Mouse (Mus musculus): ENCODE data around the gene Blvra. TPM values are rescaled to one million over a fixed set of nuclear protein-coding genes. Genes with fewer than 3 reads are reported as not detected.

The Blvra gene
- total and polyA plus RNA-seq, 3 experiments = 9.0 to 20.0 (median 16.3) TPM

GRCm38 (mm10) chr2:127137838-127138420 is 67.5 kb downstream of the Blvra start:
- H3K4me1 ChIP-seq (ENCODE audit: control insufficient read depth, insufficient read depth, low read length) = peaks cover 13% of the 10 kb centered on the region
- intact Hi-C loops (cut with DNase I) = no loop called here
- H3K27me3 ChIP-seq (ENCODE audit: control insufficient read depth, insufficient read depth, low read length) = no peaks in the 10 kb centered on the region
- peaks cover 8% of the 10 kb centered on the region for H3K36me3 ChIP-seq (ENCODE audit: control insufficient read depth, insufficient read depth, low read length)
- H3K9ac ChIP-seq (ENCODE audit: low read depth, low read length) = no peak overlapping the region
- 68% methylated on average over 10 of the region's 10 CpGs for WGBS
- H3K79me2 ChIP-seq (replicated peaks; ENCODE audit: control insufficient read depth, insufficient read depth, low read length) = no peaks in the 10 kb centered on the region
- TF ChIP-seq POLR2A (IDR thresholded peaks at IDR 0.05; ENCODE audit: insufficient read depth, low read depth, low read length) (no peak), CTCF (IDR thresholded peaks at IDR 0.05) (peak; percentile 33; the same call in 1 of the 2 replicates), EP300 (IDR thresholded peaks at IDR 0.05; ENCODE audit: insufficient read depth, low read depth, low read length) (no peak)
- H3K4me3 ChIP-seq = no peak overlapping the region
- DNase-seq = no peak
- H3K27ac ChIP-seq = peak overlapping the region; percentile 79

- WGBS = 67% methylated on average over 4 of the region's 4 CpGs
- H3K4me3 ChIP-seq = no peak overlapping the region
- H3K4me1 ChIP-seq (ENCODE audit: control insufficient read depth, insufficient read depth, low read length) = peaks cover 14% of the 10 kb centered on the region
- intact Hi-C loops (cut with DNase I) = no loop called here
- H3K9ac ChIP-seq (ENCODE audit: low read depth, low read length) = no peak overlapping the region
- H3K27ac ChIP-seq = peak overlapping the region; percentile 79
- no peaks in the 10 kb centered on the region for H3K79me2 ChIP-seq (replicated peaks; ENCODE audit: control insufficient read depth, insufficient read depth, low read length)
- DNase-seq = no peak
- TF ChIP-seq POLR2A (IDR thresholded peaks at IDR 0.05; ENCODE audit: insufficient read depth, low read depth, low read length) = no peak
- TF ChIP-seq EP300 (IDR thresholded peaks at IDR 0.05; ENCODE audit: insufficient read depth, low read depth, low read length) = no peak
- TF ChIP-seq CTCF (IDR thresholded peaks at IDR 0.05) = no peak
- no peaks in the 10 kb centered on the region for H3K27me3 ChIP-seq (ENCODE audit: control insufficient read depth, insufficient read depth, low read length)
- H3K36me3 ChIP-seq (ENCODE audit: control insufficient read depth, insufficient read depth, low read length) = peaks cover 8% of the 10 kb centered on the region
These were observed 68.0 kb downstream of the Blvra start for GRCm38 (mm10) chr2:127138449-127138848.

DNA sequence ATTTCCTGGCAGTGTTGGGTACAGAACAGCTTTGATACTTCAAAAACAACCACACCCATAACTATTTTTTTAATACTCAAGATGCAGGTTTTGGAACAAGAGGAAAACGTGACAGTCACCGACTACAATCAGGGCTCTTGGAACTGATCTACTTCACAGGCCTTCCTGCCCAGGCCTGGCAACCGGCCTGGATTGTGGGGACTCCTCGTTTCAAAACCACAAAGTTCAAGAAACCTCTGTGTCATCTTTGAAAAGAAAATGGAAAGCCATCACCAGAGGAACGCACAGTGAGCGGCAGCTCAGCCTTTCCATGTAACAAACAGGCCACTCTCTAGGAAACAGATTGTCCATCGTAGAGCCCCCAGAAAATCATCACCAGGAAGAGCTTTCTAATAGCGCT is 68.6 kb downstream of the Blvra start:
- Histone ChIP-seq H3K27me3 (ENCODE audit: control insufficient read depth, insufficient read depth, low read length) (no peaks in the 10 kb centered on the region), H3K27ac (peak overlapping the region; percentile 79), H3K4me1 (ENCODE audit: control insufficient read depth, insufficient read depth, low read length) (peaks cover 15% of the 10 kb centered on the region), H3K9ac (ENCODE audit: low read depth, low read length) (no peak overlapping the region), H3K79me2 (replicated peaks; ENCODE audit: control insufficient read depth, insufficient read depth, low read length) (no peaks in the 10 kb centered on the region), H3K4me3 (no peak overlapping the region), H3K36me3 (ENCODE audit: control insufficient read depth, insufficient read depth, low read length) (peaks cover 8% of the 10 kb centered on the region)
- TF ChIP-seq POLR2A (IDR thresholded peaks at IDR 0.05; ENCODE audit: insufficient read depth, low read depth, low read length) (peak; percentile 38; the same call in 1 of the 2 replicates), EP300 (IDR thresholded peaks at IDR 0.05; ENCODE audit: insufficient read depth, low read depth, low read length) (peak; percentile 83; the same call in 1 of the 2 replicates), CTCF (IDR thresholded peaks at IDR 0.05) (no peak)
- intact Hi-C loops (cut with DNase I) = no loop called here
- DNase-seq = peak; percentile 60 to 74
- 47% methylated on average over 8 of the region's 8 CpGs for WGBS

GRCm38 (mm10) chr2:127139605-127140004 is 69.1 kb downstream of the Blvra start:
- Histone ChIP-seq H3K79me2 (replicated peaks; ENCODE audit: control insufficient read depth, insufficient read depth, low read length) (no peaks in the 10 kb centered on the region), H3K9ac (ENCODE audit: low read depth, low read length) (no peak overlapping the region), H3K4me3 (no peak overlapping the region), H3K4me1 (ENCODE audit: control insufficient read depth, insufficient read depth, low read length) (peaks cover 15% of the 10 kb centered on the region), H3K27ac (peak overlapping the region; percentile 79), H3K36me3 (ENCODE audit: control insufficient read depth, insufficient read depth, low read length) (peaks cover 8% of the 10 kb centered on the region), H3K27me3 (ENCODE audit: control insufficient read depth, insufficient read depth, low read length) (no peaks in the 10 kb centered on the region)
- intact Hi-C loops (cut with DNase I) = no loop called here
- no peak for DNase-seq
- peak; percentile 49 for TF ChIP-seq CTCF (IDR thresholded peaks at IDR 0.05)
- no peak for TF ChIP-seq POLR2A (IDR thresholded peaks at IDR 0.05; ENCODE audit: insufficient read depth, low read depth, low read length)
- TF ChIP-seq EP300 (IDR thresholded peaks at IDR 0.05; ENCODE audit: insufficient read depth, low read depth, low read length) = no peak
- 100% methylated on average over 1 of the region's 1 CpGs for WGBS

GRCm38 (mm10) chr2:127140011-127140410 is 69.5 kb downstream of the Blvra start:
- Histone ChIP-seq H3K27ac (peak overlapping the region; percentile 79), H3K9ac (ENCODE audit: low read depth, low read length) (no peak overlapping the region), H3K79me2 (replicated peaks; ENCODE audit: control insufficient read depth, insufficient read depth, low read length) (no peaks in the 10 kb centered on the region), H3K4me3 (no peak overlapping the region), H3K36me3 (ENCODE audit: control insufficient read depth, insufficient read depth, low read length) (peaks cover 8% of the 10 kb centered on the region), H3K4me1 (ENCODE audit: control insufficient read depth, insufficient read depth, low read length) (peaks cover 15% of the 10 kb centered on the region), H3K27me3 (ENCODE audit: control insufficient read depth, insufficient read depth, low read length) (no peaks in the 10 kb centered on the region)
- no peak for TF ChIP-seq EP300 (IDR thresholded peaks at IDR 0.05; ENCODE audit: insufficient read depth, low read depth, low read length)
- TF ChIP-seq CTCF (IDR thresholded peaks at IDR 0.05) = no peak
- no peak for TF ChIP-seq POLR2A (IDR thresholded peaks at IDR 0.05; ENCODE audit: insufficient read depth, low read depth, low read length)
- DNase-seq = no peak
- intact Hi-C loops (cut with DNase I) = no loop called here
- 99% methylated on average over 7 of the region's 7 CpGs for WGBS

DNA sequence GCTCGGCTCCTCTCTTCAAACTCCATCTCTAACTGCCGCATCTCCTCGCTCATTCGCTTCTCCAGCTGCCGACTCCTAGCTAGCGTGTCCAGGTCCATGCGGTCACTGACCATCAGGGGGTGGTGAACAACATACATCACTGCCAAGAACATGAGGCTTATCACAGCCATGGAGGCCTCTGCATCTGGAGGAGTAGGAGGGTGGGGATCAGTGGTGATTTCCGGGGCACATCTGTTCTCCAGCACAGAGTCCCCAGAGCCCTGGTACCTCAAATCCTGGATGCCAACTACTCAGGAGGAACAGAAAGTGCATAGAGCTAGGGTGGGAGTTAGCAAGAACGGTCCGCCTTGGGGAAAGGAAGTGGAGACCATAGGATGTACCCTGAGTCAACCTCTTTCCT is 71.6 kb downstream of the Blvra start:
- Histone ChIP-seq H3K79me2 (replicated peaks; ENCODE audit: control insufficient read depth, insufficient read depth, low read length) (no peaks in the 10 kb centered on the region), H3K36me3 (ENCODE audit: control insufficient read depth, insufficient read depth, low read length) (peaks cover 8% of the 10 kb centered on the region), H3K27ac (peak overlapping the region; percentile 90), H3K9ac (ENCODE audit: low read depth, low read length) (peak overlapping the region; percentile 78), H3K4me3 (peak overlapping the region; percentile 75), H3K27me3 (ENCODE audit: control insufficient read depth, insufficient read depth, low read length) (no peaks in the 10 kb centered on the region), H3K4me1 (ENCODE audit: control insufficient read depth, insufficient read depth, low read length) (peaks cover 11% of the 10 kb centered on the region)
- WGBS = 48% methylated on average over 10 of the region's 10 CpGs
- 0 out of 2 replicates have a peak, but pooled peaks have one; percentile 5 for TF ChIP-seq EP300 (IDR thresholded peaks at IDR 0.05; ENCODE audit: insufficient read depth, low read depth, low read length)
- peak; percentile 20; the same call in 1 of the 2 replicates for TF ChIP-seq CTCF (IDR thresholded peaks at IDR 0.05)
- no peak for TF ChIP-seq POLR2A (IDR thresholded peaks at IDR 0.05; ENCODE audit: insufficient read depth, low read depth, low read length)
- intact Hi-C loops (cut with DNase I) = no loop called here
- peak; percentile 34 to 45 for DNase-seq
